Mouse (Mus musculus): ENCODE measurements at regions not wholly inside any gene's neighbourhood (a gene's known extent, or its start where the extent isn't known, plus 50 kb on each side); places are given as distances from the start of the nearest gene placed in this dataset.

DNA sequence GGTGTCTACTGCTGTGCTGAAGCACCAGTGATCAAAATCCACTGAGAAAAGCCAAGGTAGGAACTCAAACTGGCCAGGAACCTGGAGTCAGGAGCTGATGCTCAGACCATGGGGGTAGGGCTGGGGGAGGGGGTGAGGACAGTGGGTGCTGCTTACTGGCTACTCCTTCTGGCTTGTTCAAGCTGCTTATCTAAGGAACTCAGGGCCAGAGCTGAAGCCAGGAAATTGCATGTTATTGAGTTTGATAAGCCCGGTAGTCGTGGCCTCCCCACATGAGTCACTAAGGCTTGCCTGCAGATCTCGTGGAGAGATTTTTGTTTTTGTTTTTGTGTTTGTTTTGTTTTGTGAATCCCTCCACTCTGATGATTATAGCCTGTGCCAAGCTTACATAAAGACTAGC lies 65.9 kb downstream of the Tmem215 start:
- DNase-seq (ENCODE audit: low spot score in 2 of 2), result no peak

GRCm38 (mm10) chr4:40543085-40544048 lies 71.4 kb downstream of the Tmem215 start:
- DNase-seq (ENCODE audit: low spot score in 2 of 2), result no peak

DNA sequence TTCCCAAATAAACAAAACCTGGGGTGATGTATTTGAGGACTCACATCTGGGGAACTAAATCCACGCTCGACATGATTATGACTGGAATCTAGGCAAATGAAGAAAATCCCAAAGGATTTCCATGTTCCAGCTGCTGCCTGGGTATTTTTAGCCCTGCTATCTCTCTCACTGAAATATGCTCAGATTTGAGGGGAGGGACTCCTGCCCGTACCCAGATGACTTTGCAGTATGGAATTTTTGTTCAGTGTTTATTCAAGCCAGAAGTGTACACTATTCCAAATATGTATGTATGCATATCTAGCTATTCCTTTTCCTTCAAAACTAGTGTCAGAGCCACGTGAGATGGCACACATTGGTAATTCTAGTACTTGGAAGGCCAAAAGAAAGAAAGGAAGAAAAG lies 72.1 kb downstream of the Tmem215 start:
- no peak for DNase-seq (ENCODE audit: low spot score in 2 of 2)

- DNase-seq (ENCODE audit: low spot score in 2 of 2), result no peak
These were observed 72.8 kb downstream of the Tmem215 start for GRCm38 (mm10) chr4:40544806-40545205.

GRCm38 (mm10) chr4:40545700-40546099 lies 73.7 kb downstream of the Tmem215 start:
- DNase-seq (ENCODE audit: low spot score in 2 of 2), result no peak

- DNase-seq (ENCODE audit: low spot score in 2 of 2), result no peak
These were observed 87.8 kb downstream of the Tmem215 start for GRCm38 (mm10) chr4:40559824-40560223.

- DNase-seq (ENCODE audit: low spot score in 2 of 2), result no peak
These were observed 101.3 kb downstream of the Tmem215 start for GRCm38 (mm10) chr4:40573300-40573699.

DNA sequence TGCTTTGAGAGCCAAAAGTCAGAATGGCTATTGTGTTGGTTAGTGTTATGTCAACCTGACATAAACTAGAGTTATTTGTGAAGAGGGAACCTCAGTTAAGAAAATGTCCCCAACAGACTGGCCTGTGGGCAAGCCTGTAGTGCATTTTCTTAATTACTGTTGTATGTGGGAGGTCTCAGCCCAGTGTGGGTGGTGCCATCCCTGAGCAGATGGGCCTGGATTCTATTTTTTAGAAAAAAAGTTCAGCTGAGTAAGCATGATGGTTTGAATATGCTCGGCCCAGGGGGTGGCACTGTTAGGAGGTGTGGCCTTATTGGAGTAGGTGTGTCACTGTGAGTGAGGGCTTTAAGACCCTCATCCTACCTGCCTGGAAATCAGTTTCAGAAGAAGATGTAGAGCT lies 104.0 kb downstream of the Tmem215 start:
- no peak for DNase-seq (ENCODE audit: low spot score in 2 of 2)

DNA sequence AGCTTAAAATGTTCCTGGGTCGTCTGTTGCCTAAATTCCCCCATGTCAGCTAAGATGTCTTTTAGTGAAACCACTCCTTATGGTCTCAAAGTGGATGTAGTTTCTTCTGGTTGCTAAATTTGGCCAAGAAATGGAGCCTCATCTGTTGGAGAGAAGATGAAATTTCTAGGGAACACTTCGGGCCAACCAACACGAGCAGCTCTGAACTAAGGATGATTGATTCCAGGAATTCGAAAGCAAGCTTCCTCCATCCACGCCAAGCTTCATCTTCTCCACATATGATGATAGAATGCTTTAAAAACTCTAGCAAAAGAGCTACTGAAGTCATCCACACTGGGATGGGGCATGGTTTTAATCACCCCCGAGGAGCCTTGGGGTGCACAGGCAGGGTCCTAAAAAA lies 112.5 kb downstream of the Tmem215 start:
- DNase-seq (ENCODE audit: low spot score in 2 of 2), result no peak

- peak; percentile 20 to 29 for DNase-seq (ENCODE audit: low spot score in 2 of 2)
These were observed 113.1 kb downstream of the Tmem215 start for GRCm38 (mm10) chr4:40584940-40585571.

DNA sequence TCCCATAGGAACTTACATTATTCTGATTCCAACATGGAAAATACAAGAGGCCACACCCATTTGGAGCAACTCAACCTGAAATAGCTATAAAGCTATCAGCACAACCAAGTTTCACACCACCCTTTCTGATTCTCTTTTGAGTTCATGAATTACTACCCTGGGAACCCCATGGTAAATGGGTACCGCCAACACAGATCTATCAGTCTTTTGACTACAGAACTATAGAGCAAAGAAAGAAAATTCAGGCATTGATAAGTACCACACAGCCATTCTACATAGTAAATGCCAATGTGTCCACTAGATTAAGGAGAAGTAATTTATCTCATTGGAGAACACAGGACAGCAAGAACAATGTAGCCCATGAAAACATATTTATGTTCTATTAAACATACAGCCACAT lies 114.1 kb downstream of the Tmem215 start:
- DNase-seq (ENCODE audit: low spot score in 2 of 2), result no peak

DNA sequence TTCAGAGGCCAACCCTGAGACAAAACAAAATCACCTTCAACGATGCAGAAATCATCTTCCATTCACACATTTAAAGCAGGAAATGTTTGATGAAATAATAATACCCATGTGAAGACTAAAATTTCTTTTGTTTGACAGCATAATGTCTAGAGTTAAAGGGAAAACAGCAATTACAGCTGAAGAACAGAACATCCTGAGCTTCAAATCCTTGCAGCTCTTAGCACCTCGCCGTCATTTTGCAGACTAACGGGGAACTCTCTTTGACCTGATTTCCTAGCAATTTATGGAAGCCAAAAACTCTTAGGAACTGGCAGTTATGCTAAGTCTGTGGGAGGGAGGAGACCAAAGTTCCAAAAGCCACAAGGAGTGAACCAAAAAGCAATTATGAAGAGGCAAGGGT lies 115.3 kb downstream of the Tmem215 start:
- DNase-seq (ENCODE audit: low spot score in 2 of 2), result no peak

GRCm38 (mm10) chr4:40593806-40594205 lies 109.2 kb downstream of the Aptx start:
- DNase-seq (ENCODE audit: low spot score in 2 of 2), result no peak

DNA sequence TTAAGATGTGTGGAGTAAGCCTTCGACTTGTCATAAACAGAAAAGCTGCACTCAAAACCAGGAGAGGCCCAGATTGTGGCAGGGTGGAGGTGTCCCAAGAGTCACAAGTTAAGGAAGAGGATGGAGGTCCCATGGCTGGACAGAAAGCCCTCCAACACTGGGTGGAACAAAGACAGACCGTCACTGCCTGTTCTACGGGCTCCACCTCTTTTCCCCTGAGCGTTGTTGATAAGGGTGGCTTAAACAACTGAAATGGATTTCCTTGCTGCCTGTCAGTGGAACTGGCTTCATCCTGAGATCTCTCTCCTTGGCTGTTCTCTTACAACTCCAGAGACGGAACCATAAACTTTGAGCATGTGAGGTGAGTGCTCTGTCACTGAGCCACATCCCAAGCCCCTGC lies 78.0 kb downstream of the Aptx start:
- DNase-seq (ENCODE audit: low spot score in 2 of 2), result no peak

- no peak for DNase-seq (ENCODE audit: low spot score in 2 of 2)
These were observed 77.1 kb downstream of the Aptx start for GRCm38 (mm10) chr4:40625911-40626310.

All from frontal cortex, postnatal 14 days (tissue).